Mouse (Mus musculus) CH12.LX (cell line): ENCODE results near the gene Me1. TPM values are rescaled to one million over a fixed set of nuclear protein-coding genes. Genes with fewer than 3 reads are reported as not detected.

Source experiments
- DNase-seq: peaks from one replicate; pipeline ENCODE4 v3.0.0-alpha.2; 2013; ENCODE audit errors: extremely low read depth
- H3K27ac ChIP-seq: 2 replicates; pipeline ENCODE4 v1.5.1; 2012; ENCODE audit warnings: low read depth, mild to moderate bottlenecking, control low read depth, moderate library complexity; ENCODE audit not compliant: insufficient read depth
- H3K27me3 ChIP-seq: replicated peaks from 2 replicates; pipeline ENCODE3; 2012; ENCODE audit warnings: inconsistent platforms
- H3K36me3 ChIP-seq, 2 experiments: replicated peaks in 1 of 2; 2 replicates each; pipeline versions ENCODE3 to v1.6.1; 2012; ENCODE audit warnings: inconsistent platforms in 1 of 2, low read length in 1 of 2, mild to moderate bottlenecking in 1 of 2, mixed read lengths in 1 of 2, moderate library complexity in 1 of 2; ENCODE audit not compliant: control insufficient read depth in 1 of 2, insufficient read depth in 1 of 2
- H3K4me1 ChIP-seq, 2 experiments: 2 replicates each; pipeline ENCODE4 v1.6.1; 2012; ENCODE audit warnings: inconsistent platforms in 1 of 2, moderate library complexity in 1 of 2; ENCODE audit not compliant: insufficient read depth in 2 of 2, control insufficient read depth in 1 of 2
- H3K4me2 ChIP-seq: 2 replicates; pipeline ENCODE4 v1.6.1; 2012; ENCODE audit warnings: low read depth, mild to moderate bottlenecking, control low read depth; ENCODE audit not compliant: poor library complexity, insufficient read depth, severe bottlenecking
- H3K4me3 ChIP-seq, 3 experiments: fragments of 150-350 bp in 1 of 3; sonication (generic) in 1 of 3; replicated peaks in 1 of 3; 2 replicates each; pipeline versions ENCODE3 to v1.5.1; 2011 to 2012; ENCODE audit warnings: low read depth in 2 of 3, low read length in 2 of 3, mild to moderate bottlenecking in 2 of 3, moderate library complexity in 2 of 3, control low read depth in 1 of 3, improper control_type of control experiment in 1 of 3, inconsistent platforms in 1 of 3, mixed read lengths in 1 of 3; ENCODE audit not compliant: poor library complexity in 1 of 3
- H3K79me2 ChIP-seq: replicated peaks from 2 replicates; pipeline ENCODE4 v1.6.1; 2012; ENCODE audit warnings: mild to moderate bottlenecking, moderate library complexity; ENCODE audit not compliant: control insufficient read depth, poor library complexity, insufficient read depth, severe bottlenecking; ENCODE audit errors: extremely low read depth
- H3K9ac ChIP-seq: 2 replicates; pipeline ENCODE4 v1.6.1; 2012; ENCODE audit warnings: low read depth, mild to moderate bottlenecking, control low read depth, moderate library complexity; ENCODE audit not compliant: insufficient read depth
- H3K9me3 ChIP-seq: replicated peaks from 2 replicates; pipeline ENCODE3; 2012; ENCODE audit warnings: low read length, inconsistent platforms, mixed read lengths
- BHLHE40 ChIP-seq: IDR thresholded peaks from 2 replicates; pipeline ENCODE4 v1.6.1; 2011; ENCODE audit warnings: mild to moderate bottlenecking, low read depth, low read length, improper control_type of control experiment
- CHD2 ChIP-seq: IDR thresholded peaks from 2 replicates; pipeline ENCODE4 v1.6.1; 2011; ENCODE audit warnings: low read length, improper control_type of control experiment
- E2F4 ChIP-seq: IDR thresholded peaks from 2 replicates; pipeline ENCODE4 v1.6.1; 2011; ENCODE audit warnings: low read depth, low read length, improper control_type of control experiment; ENCODE audit not compliant: insufficient replicate concordance
- EP300 ChIP-seq: IDR thresholded peaks from 2 replicates; pipeline ENCODE4 v1.6.1; 2011; ENCODE audit warnings: low read length, improper control_type of control experiment
- ETS1 ChIP-seq: conservative IDR thresholded peaks from 2 replicates; pipeline ENCODE4 v1.6.1; 2012; ENCODE audit warnings: low read depth, mild to moderate bottlenecking, inconsistent platforms, low read length, improper control_type of control experiment, moderate library complexity
- HCFC1 ChIP-seq: IDR thresholded peaks from 2 replicates; pipeline ENCODE4 v1.6.1; 2012; ENCODE audit warnings: low read depth, mild to moderate bottlenecking, inconsistent platforms, low read length, improper control_type of control experiment
- JUND ChIP-seq: conservative IDR thresholded peaks from 2 replicates; pipeline ENCODE4 v1.6.1; 2011; ENCODE audit warnings: low read depth, low read length, improper control_type of control experiment
- MAFK ChIP-seq: IDR thresholded peaks from 2 replicates; pipeline ENCODE4 v1.6.1; 2011; ENCODE audit warnings: low read length, improper control_type of control experiment; ENCODE audit not compliant: insufficient replicate concordance
- MAZ ChIP-seq: IDR thresholded peaks from 2 replicates; pipeline ENCODE4 v1.6.1; 2012; ENCODE audit warnings: low read depth, mild to moderate bottlenecking, inconsistent platforms, low read length, improper control_type of control experiment, moderate library complexity
- MXI1 ChIP-seq: IDR thresholded peaks from 2 replicates; pipeline ENCODE4 v1.6.1; 2011; ENCODE audit warnings: mild to moderate bottlenecking, low read depth, low read length, improper control_type of control experiment
- MYC ChIP-seq: IDR thresholded peaks from 2 replicates; pipeline ENCODE4 v1.6.1; 2011; ENCODE audit warnings: low read depth, mild to moderate bottlenecking, improper control_type of control experiment, low read length
- NELFE ChIP-seq: IDR thresholded peaks from 2 replicates; pipeline ENCODE4 v1.6.1; 2011; ENCODE audit warnings: low read depth, low read length, improper control_type of control experiment
- PAX5 ChIP-seq: IDR thresholded peaks from 2 replicates; pipeline ENCODE4 v1.6.1; 2012; ENCODE audit warnings: low read length, inconsistent platforms, mixed read lengths
- POLR2AphosphoS2 ChIP-seq: IDR thresholded peaks from 2 replicates; pipeline ENCODE4 v1.6.1; 2011; ENCODE audit warnings: low read depth, low read length, improper control_type of control experiment
- RCOR1 ChIP-seq: conservative IDR thresholded peaks from 2 replicates; pipeline ENCODE4 v1.6.1; 2012; ENCODE audit warnings: low read depth, mild to moderate bottlenecking, inconsistent platforms, low read length, improper control_type of control experiment
- SIN3A ChIP-seq: IDR thresholded peaks from 2 replicates; pipeline ENCODE4 v1.6.1; 2012; ENCODE audit warnings: low read length, improper control_type of control experiment, inconsistent platforms
- SMC3 ChIP-seq: IDR thresholded peaks from 2 replicates; pipeline ENCODE4 v1.6.1; 2011; ENCODE audit warnings: low read depth, low read length, improper control_type of control experiment
- TBP ChIP-seq: conservative IDR thresholded peaks from 2 replicates; pipeline ENCODE4 v1.6.1; 2011; ENCODE audit warnings: low read depth, low read length, improper control_type of control experiment
- UBTF ChIP-seq: IDR thresholded peaks from 2 replicates; pipeline ENCODE4 v1.6.1; 2012; ENCODE audit warnings: low read depth, mild to moderate bottlenecking, inconsistent platforms, low read length, improper control_type of control experiment, moderate library complexity
- ZC3H11A ChIP-seq: IDR thresholded peaks from 2 replicates; pipeline ENCODE4 v1.6.1; 2012; ENCODE audit warnings: low read depth, mild to moderate bottlenecking, inconsistent platforms, low read length, improper control_type of control experiment
- ZKSCAN1 ChIP-seq: IDR thresholded peaks from 2 replicates; pipeline ENCODE4 v1.6.1; 2012; ENCODE audit warnings: low read depth, inconsistent platforms, low read length, improper control_type of control experiment, borderline replicate concordance
- ZMIZ1 ChIP-seq: IDR thresholded peaks from 2 replicates; pipeline ENCODE4 v1.6.1; 2012; ENCODE audit warnings: low read depth, mild to moderate bottlenecking, inconsistent platforms, low read length, improper control_type of control experiment
- ZNF384 ChIP-seq: IDR thresholded peaks from 2 replicates; pipeline ENCODE4 v1.6.1; 2012; ENCODE audit warnings: low read depth, low read length, improper control_type of control experiment, inconsistent platforms
- dilution Hi-C: fragments of 300-500 bp; cut with MboI; formaldehyde crosslinking; loops from 2 replicates; pipeline ENCODE4 v1.14.3; 2020; ENCODE audit warnings: low sequenced_read_pairs; ENCODE audit not compliant: extremely low pct_unique_long_range_greater_than_20kb, extremely low pct_ligation_motif_present
- in situ Hi-C: fragments of 300-500 bp; cut with MboI; formaldehyde crosslinking; loops from 3 replicates; pipeline ENCODE4 v1.14.3; 2019; ENCODE audit warnings: low sequenced_read_pairs, low pct_ligation_motif_present, low pct_unique_long_range_greater_than_20kb, mixed read lengths
- polyA plus RNA-seq: library from polyadenylated mRNA; unstranded; fragments of >175 nt; gene quantifications from 2 replicates; pipeline ENCODE4 v1.2.1, GENCODE M21; 2012; ENCODE audit warnings: low read depth; ENCODE audit not compliant: insufficient read length
- total RNA-seq, 2 experiments: library from RNA; depleted of rRNA; stranded (reverse); fragments of 300-350 nt in 1 of 2; fragments of >200 nt in 1 of 2; gene quantifications; 2 replicates each; pipeline ENCODE4 v1.2.3; 2012 to 2014

Gene Me1
- total and polyA plus RNA-seq, 3 experiments: 9.4 to 39.9 (median 16.7) TPM

DNA sequence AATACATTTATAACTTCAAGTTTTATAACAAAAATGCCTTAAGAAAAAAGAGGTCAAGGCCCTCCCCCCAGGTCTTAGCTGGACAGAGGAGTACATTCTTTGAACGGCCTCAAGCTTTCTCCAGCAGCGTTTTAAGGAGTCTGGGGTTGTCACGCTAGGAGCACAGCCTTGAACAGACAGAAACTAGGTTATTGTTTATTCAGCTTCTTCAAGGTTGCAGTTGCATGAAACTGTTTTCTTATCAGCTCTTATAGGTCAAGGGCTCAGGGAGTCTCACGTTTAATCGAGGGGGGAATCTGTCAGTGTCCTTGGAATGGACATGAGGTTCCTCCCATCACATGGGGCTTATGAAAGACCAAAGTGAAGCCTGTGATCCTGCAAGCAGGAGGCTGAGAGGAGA is 21.4 kb upstream of the Me1 start:
- Histone ChIP-seq H3K4me3 (no peak overlapping the region), H3K27ac (no peak overlapping the region), H3K27me3 (no peaks in the 10 kb centered on the region), H3K4me2 (no peak overlapping the region), H3K36me3 (no peaks in the 10 kb centered on the region), H3K9me3 (no peaks in the 10 kb centered on the region), H3K9ac (no peak overlapping the region)
- in situ Hi-C loops (no loop called here), dilution Hi-C loops (no loop called here)
- no peak for DNase-seq
- TF ChIP-seq JUND (no peak), CHD2 (no peak), UBTF (no peak), ZC3H11A (no peak), ZKSCAN1 (no peak), RCOR1 (no peak), PAX5 (no peak), NELFE (no peak), MXI1 (no peak), MAZ (no peak), POLR2AphosphoS2 (no peak)
- TF ChIP-seq, all 38 proteins: peak for 0
- H3K79me2 ChIP-seq: no peaks in the 10 kb centered on the region
- H3K4me1 ChIP-seq: peaks cover 0 to 3% of the 10 kb centered on the region in 2 experiments; a peak in 2 of 4 replicates

GRCm38 (mm10) chr9:86716540-86716939 is 20.8 kb upstream of the Me1 start:
- no peak for DNase-seq
- dilution Hi-C loops: no loop called here
- in situ Hi-C loops: no loop called here
- H3K36me3 ChIP-seq: no peaks in the 10 kb centered on the region
- H3K4me1 ChIP-seq: peaks cover 0 to 3% of the 10 kb centered on the region in 2 experiments; a peak in 2 of 4 replicates
- no peak overlapping the region for H3K27ac ChIP-seq
- no peaks in the 10 kb centered on the region for H3K9me3 ChIP-seq
- no peak overlapping the region for H3K4me3 ChIP-seq
- no peaks in the 10 kb centered on the region for H3K27me3 ChIP-seq
- H3K9ac ChIP-seq: no peak overlapping the region
- H3K4me2 ChIP-seq: no peak overlapping the region
- TF ChIP-seq MAFK (no peak), E2F4 (no peak), PAX5 (no peak), HCFC1 (no peak), ZNF384 (no peak), JUND (no peak), TBP (no peak), BHLHE40 (no peak), MYC (no peak), ZC3H11A (no peak), SIN3A (no peak), SMC3 (no peak), EP300 (no peak), ETS1 (no peak), MAZ (no peak), ZMIZ1 (no peak), MXI1 (no peak), UBTF (no peak)
- no peaks in the 10 kb centered on the region for H3K79me2 ChIP-seq
